Mouse (Mus musculus) forebrain, embryonic 14.5 days (tissue): ENCODE data around the gene Btbd9. TPM values are rescaled to one million over a fixed set of nuclear protein-coding genes. Genes with fewer than 3 reads are reported as not detected.

Source experiments
- ATAC-seq: fragments of 200-750 bp; cut with Nextera tagmentation; 2 replicates; pipeline ENCODE4 v1.8.0; 2017; ENCODE audit warnings: mild to moderate bottlenecking, moderate library complexity
- DNase-seq: peaks from one replicate; pipeline ENCODE4 v3.0.0-alpha.2; 2015; ENCODE audit warnings: low spot score
- H3K27ac ChIP-seq: fragments of 300-500 bp; sonication (generic); 2 replicates; pipeline ENCODE4 v1.5.1; 2014; ENCODE audit warnings: low read depth, mild to moderate bottlenecking, control low read depth, low read length, moderate library complexity
- H3K27me3 ChIP-seq: fragments of 300-500 bp; sonication (generic); replicated peaks from 2 replicates; pipeline ENCODE4 v1.6.1; 2014; ENCODE audit warnings: low read length, control low read depth, mixed read lengths; ENCODE audit not compliant: control insufficient read depth, insufficient read depth
- H3K36me3 ChIP-seq: fragments of 300-500 bp; sonication (generic); 2 replicates; pipeline ENCODE4 v1.6.1; 2014; ENCODE audit warnings: low read length, control low read depth; ENCODE audit not compliant: control insufficient read depth, insufficient read depth
- H3K4me1 ChIP-seq: fragments of 300-500 bp; sonication (generic); 2 replicates; pipeline ENCODE4 v1.6.1; 2014; ENCODE audit warnings: antibody characterized with exemption, low read length, control low read depth; ENCODE audit not compliant: control insufficient read depth, insufficient read depth
- H3K4me2 ChIP-seq: fragments of 300-500 bp; sonication (generic); 2 replicates; pipeline ENCODE4 v1.6.1; 2014; ENCODE audit warnings: mild to moderate bottlenecking, control low read depth, low read length
- H3K4me3 ChIP-seq: fragments of 300-500 bp; sonication (generic); 2 replicates; pipeline ENCODE4 v1.5.1; 2014; ENCODE audit warnings: low read depth, low read length, control low read depth
- H3K9ac ChIP-seq: fragments of 300-500 bp; sonication (generic); 2 replicates; pipeline ENCODE4 v1.6.1; 2014; ENCODE audit warnings: mild to moderate bottlenecking, low read length, control low read depth, moderate library complexity
- H3K9me3 ChIP-seq: fragments of 300-500 bp; sonication (generic); replicated peaks from 2 replicates; pipeline ENCODE4 v1.6.1; 2016; ENCODE audit warnings: low read length, control low read depth, mixed read lengths; ENCODE audit not compliant: control insufficient read depth
- WGBS: fragments of 180-500 bp; shearing (Covaris S2); extraction: QIAGEN DNeasy Blood & Tissue Kit; methylation state at CpG from one replicate; pipeline ENCODE4 v1.1.7; 2014; 5-methylcytosine and 5-hydroxymethylcytosine counted together
- polyA plus RNA-seq: library from polyadenylated mRNA; unstranded; fragments of >200 nt; fragmentation: Nextera tagmentation; extraction: Ambion mirVana; gene quantifications from 2 replicates; pipeline ENCODE4 v1.2.1, GENCODE M21; 2014

The Btbd9 gene
- polyA plus RNA-seq, 1 experiment from 2014 or later, result 73.7 TPM

DNA sequence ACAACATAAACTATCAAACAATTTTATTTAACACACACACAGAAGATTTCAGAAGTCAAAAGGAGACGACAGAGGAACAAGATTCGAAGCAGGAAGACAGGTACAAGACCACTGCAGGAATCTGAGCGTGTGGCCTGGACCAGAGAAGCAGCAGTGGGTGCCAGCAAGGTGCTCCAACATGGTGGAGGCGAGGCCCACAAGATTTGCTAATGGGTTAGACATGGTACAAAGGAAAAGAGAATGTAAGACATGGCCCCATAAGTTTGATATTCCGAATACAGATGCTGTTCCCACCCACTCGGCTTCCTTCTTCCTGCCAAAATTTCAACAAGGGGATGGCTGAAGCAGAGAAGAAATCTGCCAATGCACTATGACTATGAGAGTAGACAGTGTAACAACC, 94.5 kb downstream of the Btbd9 start:
- no peak for ATAC-seq
- H3K4me3 ChIP-seq, result no peak overlapping the region
- H3K9me3 ChIP-seq, result no peaks in the 10 kb centered on the region
- H3K4me2 ChIP-seq, result no peak overlapping the region
- H3K9ac ChIP-seq, result no peak overlapping the region
- H3K27ac ChIP-seq, result no peak overlapping the region
- 92% methylated on average over 6 of the region's 6 CpGs for WGBS
- no peaks in the 10 kb centered on the region for H3K27me3 ChIP-seq
- 0 out of 2 replicates have a peak, but pooled peaks cover 3% of the 10 kb centered on the region for H3K36me3 ChIP-seq
- H3K4me1 ChIP-seq, result peaks cover 4% of the 10 kb centered on the region
- DNase-seq, result no peak

DNA sequence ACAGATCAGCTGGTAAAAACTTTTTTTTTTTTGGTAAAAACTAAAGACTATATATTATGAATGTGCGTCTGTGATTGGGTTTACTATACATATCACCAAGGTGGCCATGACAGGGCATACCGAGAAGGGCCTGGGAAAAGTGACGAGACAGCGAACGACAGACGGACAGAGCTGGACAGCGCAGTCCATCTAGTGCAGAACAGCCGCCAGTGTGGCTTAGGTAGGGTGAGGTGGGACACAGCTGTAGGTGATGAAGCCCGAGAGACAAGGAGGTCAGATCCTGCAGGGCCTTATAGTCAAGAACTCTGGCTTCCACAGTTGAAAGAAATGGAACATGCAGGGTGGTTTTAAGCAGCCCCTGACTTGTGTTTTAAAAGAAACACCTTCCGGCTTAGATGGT, 94.9 kb downstream of the Btbd9 start:
- peaks cover 4% of the 10 kb centered on the region for H3K4me1 ChIP-seq
- no peaks in the 10 kb centered on the region for H3K9me3 ChIP-seq
- 96% methylated on average over 10 of the region's 10 CpGs for WGBS
- no peak overlapping the region for H3K27ac ChIP-seq
- no peak overlapping the region for H3K4me2 ChIP-seq
- H3K36me3 ChIP-seq, result 0 out of 2 replicates have a peak, but pooled peaks cover 3% of the 10 kb centered on the region
- DNase-seq (no peak), ATAC-seq (no peak)
- no peak overlapping the region for H3K9ac ChIP-seq
- no peaks in the 10 kb centered on the region for H3K27me3 ChIP-seq
- H3K4me3 ChIP-seq, result no peak overlapping the region

DNA sequence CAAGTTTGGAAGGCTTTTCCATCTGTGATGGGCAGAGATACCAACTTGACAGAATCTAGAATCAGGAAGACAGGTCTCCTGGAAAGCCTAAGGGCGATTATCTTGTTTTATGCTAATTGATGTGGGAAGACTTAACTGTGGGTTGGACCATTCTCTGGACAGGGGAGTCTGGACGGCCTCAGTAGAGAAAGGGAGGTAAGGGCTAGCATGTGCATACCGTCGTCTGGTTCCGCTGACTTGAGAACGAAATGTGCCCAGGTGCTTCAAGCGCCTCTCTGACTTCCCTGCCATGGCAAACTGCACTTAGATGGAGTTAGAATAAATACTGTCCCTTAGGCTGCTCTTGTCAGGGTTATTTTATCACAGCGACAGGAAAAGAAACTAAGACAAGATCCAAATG, 95.9 kb downstream of the Btbd9 start:
- 87% methylated on average over 8 of the region's 8 CpGs for WGBS
- Histone ChIP-seq H3K4me2 (no peak overlapping the region), H3K9ac (no peak overlapping the region), H3K27me3 (no peaks in the 10 kb centered on the region), H3K36me3 (0 out of 2 replicates have a peak, but pooled peaks cover 3% of the 10 kb centered on the region), H3K9me3 (no peaks in the 10 kb centered on the region), H3K4me3 (no peak overlapping the region), H3K27ac (no peak overlapping the region), H3K4me1 (peaks cover 4% of the 10 kb centered on the region)
- ATAC-seq (no peak), DNase-seq (no peak)

DNA sequence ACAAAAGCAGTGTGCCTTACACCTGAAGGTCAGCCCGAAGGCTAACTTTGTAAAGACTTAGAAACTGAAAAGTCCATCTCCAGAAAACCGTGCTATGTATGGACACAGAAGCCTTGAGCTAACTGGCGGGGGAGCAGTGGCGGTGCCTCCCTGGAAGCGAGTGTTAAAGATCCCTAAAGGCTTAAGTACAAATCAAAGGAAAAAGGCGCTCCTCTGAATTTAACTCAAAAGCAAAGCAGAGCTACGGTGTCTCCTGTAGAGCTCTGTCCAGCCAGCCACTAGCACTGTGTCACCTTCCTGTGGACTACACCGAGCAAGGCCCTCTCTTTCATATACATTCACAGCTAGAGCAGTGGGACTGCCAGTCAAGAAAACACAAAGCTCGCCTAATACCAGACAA, 98.1 kb downstream of the Btbd9 start:
- H3K27me3 ChIP-seq, result no peaks in the 10 kb centered on the region
- H3K4me1 ChIP-seq, result peaks cover 7% of the 10 kb centered on the region
- no peak for ATAC-seq
- no peak overlapping the region for H3K27ac ChIP-seq
- 53% methylated on average over 9 of the region's 9 CpGs for WGBS
- H3K4me3 ChIP-seq, result no peak overlapping the region
- DNase-seq, result no peak
- no peak overlapping the region for H3K9ac ChIP-seq
- 0 out of 2 replicates have a peak, but pooled peaks cover 3% of the 10 kb centered on the region for H3K36me3 ChIP-seq
- no peak overlapping the region for H3K4me2 ChIP-seq
- no peaks in the 10 kb centered on the region for H3K9me3 ChIP-seq

DNA sequence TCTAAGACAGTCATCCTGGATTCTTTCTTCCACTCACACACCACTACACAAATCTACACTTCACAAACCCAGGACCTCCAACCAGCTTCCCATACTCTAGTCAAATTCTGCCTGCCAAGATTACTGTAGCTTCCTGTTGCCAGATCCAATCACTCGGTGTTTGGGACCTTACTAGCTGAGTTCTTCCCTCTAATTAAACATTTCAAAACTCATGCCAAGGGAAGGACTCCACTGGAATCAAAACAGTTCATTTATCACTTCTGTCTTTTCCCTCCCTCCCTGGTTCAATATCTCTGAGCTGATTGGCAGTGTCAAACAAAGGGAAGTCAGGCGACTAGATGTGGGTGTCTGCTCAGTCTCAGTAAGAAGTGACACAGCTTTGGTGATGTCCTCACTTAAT, 101.7 kb downstream of the Btbd9 start:
- DNase-seq, result peak; percentile 78
- Histone ChIP-seq H3K27me3 (no peaks in the 10 kb centered on the region), H3K9ac (no peak overlapping the region), H3K9me3 (no peaks in the 10 kb centered on the region), H3K36me3 (no peaks in the 10 kb centered on the region), H3K4me2 (no peak overlapping the region), H3K4me3 (no peak overlapping the region), H3K4me1 (peaks cover 24% of the 10 kb centered on the region), H3K27ac (peak overlapping the region; percentile 14; the same call in 1 of the 2 replicates)
- 38% methylated on average over 2 of the region's 2 CpGs for whole genome bisulfite sequencing
- ATAC-seq, result peak; percentile 34; the same call in 1 of the 2 replicates

DNA sequence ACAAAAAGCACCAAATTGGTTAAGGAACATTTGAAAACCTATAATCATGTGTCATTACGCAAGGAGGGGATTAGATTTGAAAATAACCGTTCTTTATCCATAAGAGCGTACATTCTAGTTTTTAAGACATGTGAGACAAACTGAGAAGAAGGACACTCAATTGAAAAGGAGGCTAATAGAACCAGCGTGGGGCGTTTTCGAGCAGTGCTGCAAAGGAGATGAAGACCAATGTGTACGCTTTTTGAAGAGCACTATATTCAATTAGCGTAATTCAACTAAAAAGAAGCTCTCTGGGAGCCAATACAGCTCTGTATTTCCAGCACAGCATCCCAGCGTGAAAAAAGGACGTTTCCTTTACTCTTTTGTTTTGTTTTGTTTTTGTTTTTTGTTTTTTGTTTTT, 103.5 kb downstream of the Btbd9 start:
- peaks cover 35% of the 10 kb centered on the region for H3K4me1 ChIP-seq
- ATAC-seq, result no peak
- DNase-seq, result no peak
- no peak overlapping the region for H3K9ac ChIP-seq
- H3K36me3 ChIP-seq, result no peaks in the 10 kb centered on the region
- no peak overlapping the region for H3K4me3 ChIP-seq
- no peak overlapping the region for H3K4me2 ChIP-seq
- no peaks in the 10 kb centered on the region for H3K9me3 ChIP-seq
- no peaks in the 10 kb centered on the region for H3K27me3 ChIP-seq
- WGBS, result 69% methylated on average over 10 of the region's 10 CpGs
- H3K27ac ChIP-seq, result no peak overlapping the region

DNA sequence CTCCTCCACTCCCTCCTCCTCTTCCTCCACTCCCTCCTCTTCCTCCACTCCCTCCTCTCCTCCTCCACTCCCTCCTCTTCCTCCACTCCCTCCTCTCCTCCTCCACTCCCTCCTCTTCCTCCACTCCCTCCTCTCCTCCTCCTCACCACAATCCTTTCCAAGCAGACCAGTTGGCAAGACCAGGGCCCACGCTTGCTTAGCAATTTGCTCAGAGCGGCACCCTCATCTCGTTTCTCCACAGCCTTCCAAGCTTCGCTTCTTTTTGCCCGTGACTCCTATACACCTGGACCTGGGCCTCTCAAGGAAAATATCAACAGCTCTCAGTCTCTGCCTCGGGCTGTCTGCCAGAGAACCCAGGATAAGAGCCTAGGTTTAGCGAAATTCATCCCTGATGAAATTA, 104.8 kb downstream of the Btbd9 start:
- Histone ChIP-seq H3K27ac (no peak overlapping the region), H3K9me3 (no peaks in the 10 kb centered on the region), H3K36me3 (no peaks in the 10 kb centered on the region), H3K27me3 (no peaks in the 10 kb centered on the region), H3K4me3 (no peak overlapping the region), H3K4me1 (peaks cover 41% of the 10 kb centered on the region), H3K9ac (no peak overlapping the region), H3K4me2 (no peak overlapping the region)
- no peak for DNase-seq
- ATAC-seq, result no peak
- 70% methylated on average over 7 of the region's 7 CpGs for WGBS

DNA sequence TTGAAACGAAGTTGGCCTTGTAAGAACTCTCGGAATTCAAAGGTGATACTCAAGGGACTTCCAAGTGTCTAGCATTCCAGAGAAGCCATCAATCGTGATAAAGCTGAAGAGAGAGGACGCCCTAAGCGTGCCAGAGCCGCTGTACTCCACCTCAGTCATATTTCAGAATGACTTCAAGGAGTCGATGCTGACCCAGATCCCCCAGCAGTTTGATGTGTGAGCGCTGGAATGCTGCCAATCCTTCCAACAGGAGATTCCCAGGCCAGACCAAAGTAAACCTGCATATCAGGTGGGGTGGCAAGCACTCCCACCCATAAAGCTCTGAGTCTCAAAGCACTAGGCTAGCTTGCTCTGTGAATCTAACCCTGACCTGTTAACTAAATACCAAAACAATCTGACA, 105.5 kb downstream of the Btbd9 start:
- ATAC-seq, result no peak
- Histone ChIP-seq H3K4me2 (0 out of 2 replicates have a peak overlapping the region, but pooled peaks have one; percentile 1), H3K9ac (no peak overlapping the region), H3K4me3 (no peak overlapping the region), H3K36me3 (no peaks in the 10 kb centered on the region), H3K4me1 (peaks cover 41% of the 10 kb centered on the region), H3K27me3 (no peaks in the 10 kb centered on the region), H3K27ac (no peak overlapping the region), H3K9me3 (no peaks in the 10 kb centered on the region)
- DNase-seq, result no peak
- 71% methylated on average over 8 of the region's 8 CpGs for WGBS

DNA sequence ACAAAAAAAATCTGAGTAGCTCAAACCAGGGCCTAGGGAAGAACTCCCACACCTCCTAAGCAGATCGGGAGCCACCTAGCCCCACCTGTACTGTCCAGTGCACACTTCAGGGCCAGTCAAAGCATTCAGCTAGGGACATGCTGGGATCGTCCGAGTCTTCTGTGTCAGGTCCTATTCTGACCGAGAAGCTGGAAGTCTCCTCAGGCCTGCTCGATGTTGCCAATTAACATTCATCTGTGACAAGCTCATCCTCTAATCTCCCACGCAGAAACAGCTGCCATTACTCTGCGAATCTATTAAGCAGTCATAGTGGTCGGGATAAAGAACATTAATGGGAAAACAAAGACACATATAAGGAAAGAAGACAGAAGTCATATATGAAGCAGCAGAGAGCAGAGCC, 106.0 kb downstream of the Btbd9 start:
- DNase-seq (no peak), ATAC-seq (no peak)
- H3K36me3 ChIP-seq, result no peaks in the 10 kb centered on the region
- peaks cover 41% of the 10 kb centered on the region for H3K4me1 ChIP-seq
- H3K9me3 ChIP-seq, result no peaks in the 10 kb centered on the region
- H3K4me3 ChIP-seq, result no peak overlapping the region
- H3K27me3 ChIP-seq, result no peaks in the 10 kb centered on the region
- H3K9ac ChIP-seq, result 0 out of 2 replicates have a peak overlapping the region, but pooled peaks have one; percentile 17
- no peak overlapping the region for H3K27ac ChIP-seq
- H3K4me2 ChIP-seq, result 0 out of 2 replicates have a peak overlapping the region, but pooled peaks have one; percentile 1
- WGBS, result 32% methylated on average over 8 of the region's 8 CpGs
